Mouse (Mus musculus): ENCODE data around the gene Ptch1. TPM values are rescaled to one million over a fixed set of nuclear protein-coding genes. Genes with fewer than 3 reads are reported as not detected.

Ptch1 gene
- polyA plus RNA-seq, 1 experiment from 2014 or later: 17.3 TPM

GRCm38 (mm10) chr13:63569396-63569756 lies 4.0 kb downstream of the Ptch1 start:
- Histone ChIP-seq H3K9ac (no peak overlapping the region), H3K4me3 (replicated peaks) (0 out of 2 replicates have a peak overlapping the region, but pooled peaks have one; percentile 96), H3K27ac (peak overlapping the region; percentile 99), H3K9me3 (replicated peaks) (no peaks in the 10 kb centered on the region), H3K4me1 (peaks cover 52% of the 10 kb centered on the region), H3K36me3 (no peaks in the 10 kb centered on the region), H3K27me3 (peaks cover 45% of the 10 kb centered on the region), H3K4me2 (peak overlapping the region; percentile 90)
- ATAC-seq (replicated peaks; ENCODE audit: low FRiP score): no peak
- 29% methylated on average over 5 of the region's 5 CpGs for WGBS

- 8% methylated on average over 19 of the region's 19 CpGs for WGBS
- Histone ChIP-seq H3K27ac (peak overlapping the region; percentile 99), H3K4me1 (peaks cover 50% of the 10 kb centered on the region), H3K27me3 (peaks cover 40% of the 10 kb centered on the region), H3K9me3 (replicated peaks) (no peaks in the 10 kb centered on the region), H3K36me3 (no peaks in the 10 kb centered on the region), H3K4me3 (replicated peaks) (peak overlapping the region; percentile 96), H3K9ac (0 out of 2 replicates have a peak overlapping the region, but pooled peaks have one; percentile 55), H3K4me2 (peak overlapping the region; percentile 90)
- ATAC-seq (replicated peaks; ENCODE audit: low FRiP score): no peak
Observed at GRCm38 (mm10) chr13:63568741-63569395, 4.5 kb downstream of the Ptch1 start.

- no peaks in the 10 kb centered on the region for H3K9me3 ChIP-seq (replicated peaks)
- peaks cover 44% of the 10 kb centered on the region for H3K4me1 ChIP-seq
- peak overlapping the region; percentile 99 for H3K27ac ChIP-seq
- H3K4me2 ChIP-seq: peak overlapping the region; percentile 90
- peaks cover 34% of the 10 kb centered on the region for H3K27me3 ChIP-seq
- 1% methylated on average over 14 of the region's 14 CpGs for WGBS
- H3K36me3 ChIP-seq: no peaks in the 10 kb centered on the region
- peak overlapping the region; percentile 55 for H3K9ac ChIP-seq
- peak overlapping the region; percentile 96 for H3K4me3 ChIP-seq (replicated peaks)
- no peak for ATAC-seq (replicated peaks; ENCODE audit: low FRiP score)
Observed at GRCm38 (mm10) chr13:63568306-63568705, 5.1 kb downstream of the Ptch1 start.

GRCm38 (mm10) chr13:63567677-63568293 lies 5.6 kb downstream of the Ptch1 start:
- under 1% methylated on average over 62 of the region's 62 CpGs for WGBS

GRCm38 (mm10) chr13:63566018-63567015 lies 7.1 kb downstream of the Ptch1 start:
- Histone ChIP-seq H3K36me3 (peaks cover under 1% of the 10 kb centered on the region), H3K9me3 (replicated peaks) (no peaks in the 10 kb centered on the region), H3K27ac (peak overlapping the region; percentile 99), H3K9ac (peak overlapping the region; percentile 98), H3K27me3 (peaks cover 18% of the 10 kb centered on the region), H3K4me1 (peaks cover 38% of the 10 kb centered on the region), H3K4me3 (replicated peaks) (peak overlapping the region; percentile 96), H3K4me2 (peak overlapping the region; percentile 90)
- WGBS: under 1% methylated on average over 46 of the region's 46 CpGs
- peak; percentile 66 for ATAC-seq (replicated peaks; ENCODE audit: low FRiP score)

More at GRCm38 (mm10) chr13:63567677-63568293, 5.6 kb downstream of the Ptch1 start:
- peaks cover 39% of the 10 kb centered on the region for H3K4me1 ChIP-seq
- H3K27me3 ChIP-seq: peaks cover 32% of the 10 kb centered on the region
- ATAC-seq (replicated peaks; ENCODE audit: low FRiP score): peak; percentile 89
- peak overlapping the region; percentile 55 for H3K9ac ChIP-seq
- H3K4me3 ChIP-seq (replicated peaks): peak overlapping the region; percentile 96
- no peaks in the 10 kb centered on the region for H3K9me3 ChIP-seq (replicated peaks)
- H3K27ac ChIP-seq: peak overlapping the region; percentile 99
- no peaks in the 10 kb centered on the region for H3K36me3 ChIP-seq
- peak overlapping the region; percentile 90 for H3K4me2 ChIP-seq

GRCm38 (mm10) chr13:63565320-63566017 lies 7.9 kb downstream of the Ptch1 start:
- peak overlapping the region; percentile 99 for H3K27ac ChIP-seq
- H3K9me3 ChIP-seq (replicated peaks): no peaks in the 10 kb centered on the region
- peak overlapping the region; percentile 98 for H3K9ac ChIP-seq
- H3K27me3 ChIP-seq: peaks cover 9% of the 10 kb centered on the region
- peak overlapping the region; percentile 96 for H3K4me3 ChIP-seq (replicated peaks)
- peaks cover 43% of the 10 kb centered on the region for H3K4me1 ChIP-seq
- H3K4me2 ChIP-seq: peak overlapping the region; percentile 90
- under 1% methylated on average over 90 of the region's 99 CpGs for WGBS
- peaks cover 9% of the 10 kb centered on the region for H3K36me3 ChIP-seq
- ATAC-seq (replicated peaks; ENCODE audit: low FRiP score): no peak

GRCm38 (mm10) chr13:63564626-63565319 lies 8.6 kb downstream of the Ptch1 start:
- H3K9me3 ChIP-seq (replicated peaks): no peaks in the 10 kb centered on the region
- H3K36me3 ChIP-seq: peaks cover 14% of the 10 kb centered on the region
- ATAC-seq (replicated peaks; ENCODE audit: low FRiP score): peak; percentile 29
- peak overlapping the region; percentile 99 for H3K27ac ChIP-seq
- peak overlapping the region; percentile 98 for H3K9ac ChIP-seq
- peaks cover 45% of the 10 kb centered on the region for H3K4me1 ChIP-seq
- peak overlapping the region; percentile 90 for H3K4me2 ChIP-seq
- 0% methylated on average over 36 of the region's 36 CpGs for WGBS
- H3K4me3 ChIP-seq (replicated peaks): peak overlapping the region; percentile 96
- peaks cover 4% of the 10 kb centered on the region for H3K27me3 ChIP-seq

- Histone ChIP-seq H3K36me3 (peaks cover 18% of the 10 kb centered on the region), H3K4me3 (replicated peaks) (peak overlapping the region; percentile 96), H3K9ac (peak overlapping the region; percentile 98), H3K27me3 (no peaks in the 10 kb centered on the region), H3K27ac (peak overlapping the region; percentile 99), H3K9me3 (replicated peaks) (no peaks in the 10 kb centered on the region), H3K4me1 (peaks cover 48% of the 10 kb centered on the region), H3K4me2 (peak overlapping the region; percentile 90)
- WGBS: 0% methylated on average over 51 of the region's 51 CpGs
- no peak for ATAC-seq (replicated peaks; ENCODE audit: low FRiP score)
Observed at GRCm38 (mm10) chr13:63563781-63564625, 9.4 kb downstream of the Ptch1 start.

- Histone ChIP-seq H3K27me3 (no peaks in the 10 kb centered on the region), H3K36me3 (peaks cover 19% of the 10 kb centered on the region), H3K4me1 (peaks cover 48% of the 10 kb centered on the region), H3K9ac (peak overlapping the region; percentile 98), H3K9me3 (replicated peaks) (no peaks in the 10 kb centered on the region), H3K4me2 (peak overlapping the region; percentile 90), H3K27ac (peak overlapping the region; percentile 99), H3K4me3 (replicated peaks) (peak overlapping the region; percentile 96)
- under 1% methylated on average over 51 of the region's 51 CpGs for WGBS
- peak; percentile 47 for ATAC-seq (replicated peaks; ENCODE audit: low FRiP score)
Observed at GRCm38 (mm10) chr13:63562972-63563780, 10.2 kb downstream of the Ptch1 start.

All from kidney, embryonic 15.5 days (tissue).